Mouse (Mus musculus) limb, embryonic 12.5 days (tissue): ENCODE measurements around the gene Poldip3. TPM values are rescaled to one million over a fixed set of nuclear protein-coding genes. Genes with fewer than 3 reads are reported as not detected.

ENCODE experiments used
- ATAC-seq: fragments of 200-750 bp; cut with Nextera tagmentation; 2 replicates; pipeline ENCODE4 v1.8.0; 2017; ENCODE audit warnings: low read depth, moderate TSS enrichment; ENCODE audit not compliant: insufficient number of reproducible peaks, insufficient read depth, low FRiP score, low TSS enrichment
- H3K27ac ChIP-seq: fragments of 300-500 bp; sonication (generic); 2 replicates; pipeline ENCODE4 v1.5.1; 2016; ENCODE audit warnings: mild to moderate bottlenecking, moderate library complexity
- H3K27me3 ChIP-seq: fragments of 300-500 bp; sonication (generic); 2 replicates; pipeline ENCODE4 v1.6.1; 2016; ENCODE audit warnings: mild to moderate bottlenecking, moderate library complexity
- H3K36me3 ChIP-seq: fragments of 300-500 bp; sonication (generic); 2 replicates; pipeline ENCODE4 v1.6.1; 2016; ENCODE audit warnings: mild to moderate bottlenecking, moderate library complexity
- H3K4me1 ChIP-seq: fragments of 300-500 bp; sonication (generic); replicated peaks from 2 replicates; pipeline ENCODE4 v1.6.1; 2016
- H3K4me2 ChIP-seq: fragments of 300-500 bp; sonication (generic); 2 replicates; pipeline ENCODE4 v1.6.1; 2016; ENCODE audit warnings: mild to moderate bottlenecking, moderate library complexity
- H3K4me3 ChIP-seq: fragments of 300-500 bp; sonication (generic); replicated peaks from 2 replicates; pipeline ENCODE4 v1.5.1; 2016; ENCODE audit warnings: mild to moderate bottlenecking
- H3K9ac ChIP-seq: fragments of 300-500 bp; sonication (generic); replicated peaks from 2 replicates; pipeline ENCODE4 v1.6.1; 2016; ENCODE audit warnings: mild to moderate bottlenecking, moderate library complexity
- H3K9me3 ChIP-seq: fragments of 300-500 bp; sonication (generic); 2 replicates; pipeline ENCODE4 v1.6.1; 2016; ENCODE audit warnings: mild to moderate bottlenecking, moderate library complexity
- WGBS: fragments of 180-500 bp; shearing (Covaris S2); methylation state at CpG from one replicate; pipeline ENCODE4 v1.1.7; 2016; 5-methylcytosine and 5-hydroxymethylcytosine counted together
- polyA plus RNA-seq: library from polyadenylated mRNA; unstranded; fragments of >200 nt; fragmentation: Nextera tagmentation; extraction: Ambion mirVana; gene quantifications from 2 replicates; pipeline ENCODE4 v1.2.1, GENCODE M21; 2016

Gene Poldip3
- polyA plus RNA-seq, 1 experiment from 2014 or later = 173 TPM

GRCm38 (mm10) chr15:83122566-83123145, 26.5 kb downstream of the Poldip3 start, which contains the start of gene Rrp7a:
TSS of gene Rrp7a (minus strand) at chr15:83122801.
- peak; percentile 85 for ATAC-seq
- H3K36me3 ChIP-seq = peaks cover 48% of the 10 kb centered on the region
- peak within 1 kb of the TSS; percentile 77 for H3K4me2 ChIP-seq
- H3K27ac ChIP-seq = peak within 1 kb of the TSS; percentile 76
- WGBS = 10% methylated on average over 32 of the region's 32 CpGs
- peaks cover 13% of the 10 kb centered on the region; the same call in 1 of the 2 replicates for H3K4me1 ChIP-seq
- H3K9me3 ChIP-seq = no peaks in the 10 kb centered on the region
- no peaks in the 10 kb centered on the region for H3K27me3 ChIP-seq
- H3K4me3 ChIP-seq = peak within 1 kb of the TSS; percentile 88
- H3K9ac ChIP-seq = peak within 1 kb of the TSS; percentile 65

- Histone ChIP-seq H3K4me2 (peak overlapping the region; percentile 77), H3K9ac (peak overlapping the region; percentile 65), H3K36me3 (peaks cover 48% of the 10 kb centered on the region), H3K27ac (peak overlapping the region; percentile 76), H3K9me3 (no peaks in the 10 kb centered on the region), H3K4me3 (peak overlapping the region; percentile 88), H3K4me1 (peaks cover 13% of the 10 kb centered on the region; the same call in 1 of the 2 replicates), H3K27me3 (no peaks in the 10 kb centered on the region)
- WGBS = 4% methylated on average over 42 of the region's 43 CpGs
- peak; percentile 28 for ATAC-seq
Measured at GRCm38 (mm10) chr15:83121709-83122565, 27.2 kb downstream of the Poldip3 start.

GRCm38 (mm10) chr15:83118360-83118759, 30.8 kb downstream of the Poldip3 start:
- peaks cover 10% of the 10 kb centered on the region; the same call in 1 of the 2 replicates for H3K4me1 ChIP-seq
- no peak overlapping the region for H3K27ac ChIP-seq
- H3K36me3 ChIP-seq = peaks cover 61% of the 10 kb centered on the region
- 67% methylated on average over 7 of the region's 7 CpGs for WGBS
- H3K27me3 ChIP-seq = no peaks in the 10 kb centered on the region
- no peak overlapping the region for H3K4me2 ChIP-seq
- no peaks in the 10 kb centered on the region for H3K9me3 ChIP-seq
- H3K9ac ChIP-seq = no peak overlapping the region
- no peak for ATAC-seq
- H3K4me3 ChIP-seq = no peak overlapping the region

GRCm38 (mm10) chr15:83115071-83115470, 34.1 kb downstream of the Poldip3 start:
- H3K4me1 ChIP-seq = peaks cover 10% of the 10 kb centered on the region; the same call in 1 of the 2 replicates
- H3K27ac ChIP-seq = no peak overlapping the region
- H3K9ac ChIP-seq = no peak overlapping the region
- H3K4me3 ChIP-seq = no peak overlapping the region
- H3K4me2 ChIP-seq = no peak overlapping the region
- no peaks in the 10 kb centered on the region for H3K27me3 ChIP-seq
- H3K36me3 ChIP-seq = peaks cover 60% of the 10 kb centered on the region
- H3K9me3 ChIP-seq = no peaks in the 10 kb centered on the region
- 91% methylated on average over 6 of the region's 6 CpGs for WGBS
- no peak for ATAC-seq

GRCm38 (mm10) chr15:83114106-83114505, 35.1 kb downstream of the Poldip3 start:
- Histone ChIP-seq H3K27me3 (no peaks in the 10 kb centered on the region), H3K4me3 (no peak overlapping the region), H3K9me3 (no peaks in the 10 kb centered on the region), H3K27ac (no peak overlapping the region), H3K4me1 (peaks cover 10% of the 10 kb centered on the region; the same call in 1 of the 2 replicates), H3K36me3 (peaks cover 51% of the 10 kb centered on the region), H3K4me2 (no peak overlapping the region), H3K9ac (0 out of 2 replicates have a peak overlapping the region, but pooled peaks have one; percentile 23)
- no peak for ATAC-seq
- WGBS = 76% methylated on average over 9 of the region's 9 CpGs

- peaks cover 10% of the 10 kb centered on the region; the same call in 1 of the 2 replicates for H3K4me1 ChIP-seq
- 8% methylated on average over 11 of the region's 11 CpGs for WGBS
- no peaks in the 10 kb centered on the region for H3K27me3 ChIP-seq
- H3K27ac ChIP-seq = no peak overlapping the region
- peak; percentile 60; the same call in 1 of the 2 replicates for ATAC-seq
- H3K4me3 ChIP-seq = no peak overlapping the region
- peaks cover 41% of the 10 kb centered on the region for H3K36me3 ChIP-seq
- H3K9ac ChIP-seq = no peak overlapping the region
- H3K9me3 ChIP-seq = no peaks in the 10 kb centered on the region
- 0 out of 2 replicates have a peak overlapping the region, but pooled peaks have one; percentile 23 for H3K4me2 ChIP-seq
Measured at GRCm38 (mm10) chr15:83112898-83113297, 36.3 kb downstream of the Poldip3 start.

GRCm38 (mm10) chr15:83111874-83112273, 37.3 kb downstream of the Poldip3 start:
- peaks cover 31% of the 10 kb centered on the region for H3K36me3 ChIP-seq
- 80% methylated on average over 7 of the region's 7 CpGs for WGBS

GRCm38 (mm10) chr15:83111290-83111689, 37.9 kb downstream of the Poldip3 start:
- H3K27ac ChIP-seq = no peak overlapping the region
- H3K27me3 ChIP-seq = no peaks in the 10 kb centered on the region
- no peak for ATAC-seq
- H3K9me3 ChIP-seq = no peaks in the 10 kb centered on the region
- H3K36me3 ChIP-seq = peaks cover 25% of the 10 kb centered on the region
- H3K9ac ChIP-seq = no peak overlapping the region
- peaks cover 10% of the 10 kb centered on the region; the same call in 1 of the 2 replicates for H3K4me1 ChIP-seq
- no peak overlapping the region for H3K4me2 ChIP-seq
- 61% methylated on average over 6 of the region's 6 CpGs for WGBS
- no peak overlapping the region for H3K4me3 ChIP-seq

More at GRCm38 (mm10) chr15:83111874-83112273, 37.3 kb downstream of the Poldip3 start:
- no peak overlapping the region for H3K9ac ChIP-seq
- no peaks in the 10 kb centered on the region for H3K9me3 ChIP-seq
- no peak overlapping the region for H3K4me3 ChIP-seq
- no peaks in the 10 kb centered on the region for H3K27me3 ChIP-seq
- ATAC-seq = no peak
- H3K4me1 ChIP-seq = peaks cover 10% of the 10 kb centered on the region; the same call in 1 of the 2 replicates
- H3K4me2 ChIP-seq = no peak overlapping the region
- no peak overlapping the region for H3K27ac ChIP-seq

GRCm38 (mm10) chr15:83107814-83108213, 41.4 kb downstream of the Poldip3 start:
- Histone ChIP-seq H3K36me3 (no peaks in the 10 kb centered on the region), H3K4me1 (peaks cover 6% of the 10 kb centered on the region; the same call in 1 of the 2 replicates), H3K27ac (no peak overlapping the region), H3K4me3 (no peak overlapping the region), H3K9ac (no peak overlapping the region; the same call in 1 of the 2 replicates), H3K9me3 (no peaks in the 10 kb centered on the region), H3K27me3 (0 out of 2 replicates have a peak, but pooled peaks cover 2% of the 10 kb centered on the region), H3K4me2 (no peak overlapping the region)
- no peak for ATAC-seq
- WGBS = 67% methylated on average over 6 of the region's 6 CpGs

- no peak for ATAC-seq
- Histone ChIP-seq H3K4me1 (no peaks in the 10 kb centered on the region), H3K36me3 (no peaks in the 10 kb centered on the region), H3K27ac (no peak overlapping the region), H3K4me3 (no peak overlapping the region), H3K9me3 (no peaks in the 10 kb centered on the region), H3K27me3 (0 out of 2 replicates have a peak, but pooled peaks cover 3% of the 10 kb centered on the region), H3K9ac (no peak overlapping the region), H3K4me2 (no peak overlapping the region)
- 57% methylated on average over 6 of the region's 6 CpGs for WGBS
Measured at GRCm38 (mm10) chr15:83106426-83106825, 42.8 kb downstream of the Poldip3 start.

GRCm38 (mm10) chr15:83103111-83103510, 46.1 kb downstream of the Poldip3 start:
- H3K27me3 ChIP-seq = peaks cover 14% of the 10 kb centered on the region
- no peak overlapping the region for H3K9ac ChIP-seq
- H3K4me3 ChIP-seq = no peak overlapping the region
- ATAC-seq = no peak
- H3K36me3 ChIP-seq = no peaks in the 10 kb centered on the region
- 64% methylated on average over 1 of the region's 1 CpGs for WGBS
- no peak overlapping the region for H3K27ac ChIP-seq
- H3K4me2 ChIP-seq = no peak overlapping the region
- peaks cover 16% of the 10 kb centered on the region for H3K4me1 ChIP-seq
- no peaks in the 10 kb centered on the region for H3K9me3 ChIP-seq
